Mouse (Mus musculus) liver, adult 2 months (tissue): Measurements from ENCODE around the gene Dhdds.

ENCODE experiments used
- CTCF ChIP-seq: fragments of 200-500 bp; IDR thresholded peaks from 2 replicates; pipeline ENCODE4 v1.5.1; 2011; ENCODE audit warnings: low read depth, low read length, control low read depth
- POLR2A ChIP-seq: fragments of 200-500 bp; IDR thresholded peaks from 2 replicates; pipeline ENCODE4 v1.6.1; 2011; ENCODE audit warnings: low read length, control low read depth; ENCODE audit not compliant: insufficient read depth; ENCODE audit errors: extremely low read depth

DNA sequence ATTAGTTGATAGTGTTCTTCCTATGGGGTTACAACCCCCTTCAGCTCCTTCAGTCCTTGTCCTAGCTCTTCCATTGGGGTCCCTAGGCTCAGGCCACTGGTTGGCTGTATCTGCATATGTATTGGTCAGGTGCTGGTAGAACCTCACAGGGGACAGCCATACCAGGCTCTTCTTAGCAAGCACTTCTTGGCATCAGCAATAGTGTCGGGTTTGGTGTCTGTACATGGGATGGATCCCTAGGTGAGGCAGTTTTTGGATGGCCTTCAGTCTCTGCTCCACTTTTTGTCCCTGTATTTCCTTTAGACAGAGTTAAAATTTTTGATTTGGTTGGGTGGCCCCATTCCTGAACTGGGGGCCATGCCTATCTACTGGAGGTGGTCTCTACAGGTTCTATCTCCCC is 41.8 kb downstream of the Dhdds start:
- no peak for TF ChIP-seq CTCF
- TF ChIP-seq POLR2A, result no peak
